Mouse (Mus musculus): ENCODE data around the gene Smco3. TPM values are rescaled to one million over a fixed set of nuclear protein-coding genes. Genes with fewer than 3 reads are reported as not detected.

Smco3 gene
- polyA plus RNA-seq, 1 experiment = not detected

DNA sequence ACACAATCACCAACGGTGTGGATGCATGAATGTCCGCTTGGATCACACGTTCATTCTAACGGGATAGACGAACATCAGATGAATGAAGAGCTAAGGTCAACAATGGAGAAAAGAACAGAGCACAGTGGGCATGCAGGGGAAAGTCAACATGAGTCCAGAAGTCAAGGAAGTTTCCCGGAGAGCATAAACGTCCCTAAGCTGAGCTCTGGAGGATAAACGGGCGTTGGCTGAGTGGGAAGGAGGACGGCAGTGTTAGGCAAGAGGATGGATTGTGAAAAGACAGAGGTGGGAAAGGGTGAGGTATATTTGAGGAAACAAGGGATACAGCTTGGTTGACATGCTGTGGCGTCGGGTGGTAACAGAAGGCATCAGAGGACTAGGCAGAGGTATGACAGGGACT lies 53.1 kb downstream of the Smco3 start:
- H3K9me3 ChIP-seq = peaks cover 3% of the 10 kb centered on the region
- no peak overlapping the region for H3K4me3 ChIP-seq (replicated peaks)
- H3K4me1 ChIP-seq = no peaks in the 10 kb centered on the region
- TF ChIP-seq FLI1 (IDR thresholded peaks at IDR 0.05; ENCODE audit: low read length) (no peak), GATA1 (IDR thresholded peaks at IDR 0.05; ENCODE audit: borderline replicate concordance, low read length) (no peak)
- H3K36me3 ChIP-seq (replicated peaks; ENCODE audit: low read length) = no peaks in the 10 kb centered on the region
- H3K27me3 ChIP-seq (replicated peaks) = peaks cover 4% of the 10 kb centered on the region

DNA sequence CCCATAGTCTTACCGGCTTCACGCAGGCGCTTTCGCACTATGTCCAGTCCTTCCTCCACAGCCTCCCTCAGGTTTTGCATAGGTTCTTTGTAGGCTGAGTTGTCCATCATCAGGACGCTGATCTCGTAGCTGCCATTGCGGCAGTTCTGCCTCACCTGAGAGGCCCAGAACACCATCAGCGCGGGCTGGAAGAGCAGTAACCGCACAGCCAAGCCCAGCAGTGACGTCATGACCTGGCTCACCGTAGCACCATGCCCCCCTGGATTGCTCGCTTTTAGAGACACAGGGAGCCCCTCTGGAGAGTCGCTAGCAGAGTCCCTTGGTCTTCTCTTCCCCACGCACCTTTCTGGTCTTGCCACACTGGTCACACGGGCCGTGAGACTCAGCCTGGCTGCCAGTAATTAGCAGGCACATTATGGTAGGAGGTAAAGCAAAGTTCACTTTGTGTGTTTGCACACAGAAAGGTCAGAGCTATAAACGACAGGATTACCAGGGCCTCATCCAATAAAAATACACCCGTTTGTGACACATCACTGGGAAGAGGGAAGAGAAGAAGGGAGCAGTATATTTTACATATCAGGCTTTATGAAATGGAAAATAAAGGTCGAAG lies 53.8 kb downstream of the Smco3 start, which contains the start of gene Gucy2c:
TSS of gene Gucy2c (minus strand) at position 389 of the 610 bp plus-strand sequence.
- Histone ChIP-seq H3K27me3 (replicated peaks) (peaks cover 4% of the 10 kb centered on the region), H3K9me3 (no peaks in the 10 kb centered on the region; the same call in 1 of the 2 replicates), H3K36me3 (replicated peaks; ENCODE audit: low read length) (no peaks in the 10 kb centered on the region), H3K4me3 (replicated peaks) (no peak within 1 kb of the TSS), H3K4me1 (no peaks in the 10 kb centered on the region)
- TF ChIP-seq FLI1 (IDR thresholded peaks at IDR 0.05; ENCODE audit: low read length) (no peak), GATA1 (IDR thresholded peaks at IDR 0.05; ENCODE audit: borderline replicate concordance, low read length) (no peak)

Other genes with a start within 250 kb of the Smco3 start
- gene Plbd1, start 173.5 kb downstream of the Smco3 start, polyA plus RNA-seq (2012; ENCODE audit: insufficient read depth, low replicate concordance) = 1.1 and 9.9 TPM in 2 replicates
- not detected in 2 replicates for gene Gucy2c, start 53.7 kb downstream of the Smco3 start, polyA plus RNA-seq (2012; ENCODE audit: insufficient read depth, low replicate concordance)
- 3.5 and 6.7 TPM in 2 replicates for gene Hist4h4, start 31.0 kb downstream of the Smco3 start, polyA plus RNA-seq (2012; ENCODE audit: insufficient read depth, low replicate concordance)
- gene H2afj, start 27.2 kb downstream of the Smco3 start, polyA plus RNA-seq (2012; ENCODE audit: insufficient read depth, low replicate concordance) = 439 and 1,079 TPM in 2 replicates
- gene BC049715, start 7.8 kb downstream of the Smco3 start, polyA plus RNA-seq (2012; ENCODE audit: insufficient read depth, low replicate concordance) = 1.5 and 5.6 TPM in 2 replicates
- gene Wbp11, start 7.2 kb downstream of the Smco3 start, polyA plus RNA-seq (2012; ENCODE audit: insufficient read depth, low replicate concordance) = 145 and 321 TPM in 2 replicates
- gene Art4, start 22.3 kb upstream of the Smco3 start, polyA plus RNA-seq (2012; ENCODE audit: insufficient read depth, low replicate concordance) = 0.32 TPM in 1 of 2 replicates, not detected in the other
- not detected in 2 replicates for gene Mgp, start 40.4 kb upstream of the Smco3 start, polyA plus RNA-seq (2012; ENCODE audit: insufficient read depth, low replicate concordance)
- gene Erp27, start 86.7 kb upstream of the Smco3 start, polyA plus RNA-seq (2012; ENCODE audit: insufficient read depth, low replicate concordance) = not detected in 2 replicates
- 0.06 TPM in 1 of 2 replicates, not detected in the other for gene Pde6h, start 88.4 kb upstream of the Smco3 start, polyA plus RNA-seq (2012; ENCODE audit: insufficient read depth, low replicate concordance)
- 310 and 435 TPM in 2 replicates for gene Arhgdib, start 106.4 kb upstream of the Smco3 start, polyA plus RNA-seq (2012; ENCODE audit: insufficient read depth, low replicate concordance)

Data from megakaryocyte, embryonic 14.5 days (primary cell).